In the genomic region with DNA sequence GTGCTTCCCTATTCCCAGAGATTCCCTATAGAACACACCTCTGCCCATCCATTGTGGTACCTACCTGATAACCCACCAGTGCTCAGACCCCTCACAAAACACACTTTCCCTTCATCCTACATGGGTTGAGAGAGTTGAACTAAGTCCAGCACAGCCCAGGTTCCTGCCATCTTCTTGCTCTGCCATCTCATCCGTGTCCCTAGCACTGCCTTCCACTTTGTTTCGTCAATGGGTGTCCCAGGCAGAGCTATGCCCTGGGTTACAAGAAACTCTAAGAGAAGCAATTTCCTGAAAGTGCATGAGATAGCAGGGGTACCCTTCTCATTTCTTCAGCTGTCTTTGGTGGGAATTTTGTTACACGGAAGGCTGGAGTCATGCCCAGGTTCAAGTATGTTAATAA, we compare ENCODE assay signal across 20 mouse cellular contexts. TPM values are rescaled to one million over a fixed set of nuclear protein-coding genes. Genes with fewer than 3 reads are reported as not detected.
A peak's percentile ranks its signal among the peaks of the same experiment; 100 is the strongest.
DNase-seq lines count a peak whose midpoint lies in the region; ATAC-seq and TF ChIP-seq lines count a peak whose summit lies in the region.
"Had no signal": no experiment of that assay in that cellular context is flagged by ENCODE, and none has a peak within 500 bp of the region (broad histone marks: within the 10 kb centered on the region; RNA-seq: fewer than 3 reads in every experiment).

No protein-coding gene starts in this region.

- H3K4me3 ChIP-seq in cerebellum, adult 2 months (replicated peaks; ENCODE audit: insufficient read depth, low read depth, low read length) = no peak overlapping the region
- H3K4me3 ChIP-seq in hindbrain, postnatal 0 days (ENCODE audit: low read length) = no peak overlapping the region
- H3K4me3 ChIP-seq in hindbrain, embryonic 10.5 days = no peak overlapping the region
- H3K4me3 ChIP-seq: hindbrain, embryonic 12.5 days; megakaryocyte, embryonic 14.5 days; myocyte had no signal

- peaks cover 36% of the 10 kb centered on the region for H3K4me1 ChIP-seq in cerebellum, adult 2 months (ENCODE audit: control insufficient read depth, insufficient read depth, low read length)
- H3K4me1 ChIP-seq in hindbrain, postnatal 0 days (ENCODE audit: insufficient read depth, low read length) = peaks cover 46% of the 10 kb centered on the region
- H3K4me1 ChIP-seq in hindbrain, embryonic 10.5 days (replicated peaks) = peaks cover 40% of the 10 kb centered on the region
- H3K4me1 ChIP-seq: megakaryocyte, embryonic 14.5 days had no signal

- no peak overlapping the region for H3K9ac ChIP-seq in hindbrain, postnatal 0 days (replicated peaks; ENCODE audit: low read length)
- H3K9ac ChIP-seq: hindbrain, embryonic 12.5 days; liver, postnatal 0 days had no signal

- no peak for TF ChIP-seq POLR2A in cerebellum, adult 2 months (IDR thresholded peaks at IDR 0.05; ENCODE audit: borderline replicate concordance, insufficient read depth, low read length)

- peak in 1 of 2 experiments; percentile 25 for DNase-seq in cerebellum, adult 2 months
- peak; percentile 73 for DNase-seq in heart, adult 11 months
- no peak for DNase-seq in heart, adult 9 months (ENCODE audit: low spot score in 2 of 2)
- no peak for DNase-seq in hindbrain, postnatal 0 days (ENCODE audit: low spot score)
- no peak for DNase-seq in hindbrain, embryonic 10.5 days (ENCODE audit: low spot score)
- peak; percentile 5 to 38 for DNase-seq in urinary bladder, postnatal 4 days (ENCODE audit: low spot score in 2 of 2)
- DNase-seq in urinary bladder, adult 2 months (ENCODE audit: low spot score) = no peak
- DNase-seq: adrenal gland, adult 2 months; kidney, adult 9 months; kidney, postnatal 4 days; liver; liver, postnatal 0 days; retina, postnatal 1 day; thymus, adult 2 months had no signal

- H3K27me3 ChIP-seq in cerebellum, adult 2 months (ENCODE audit: control insufficient read depth, insufficient read depth, low read length) = no peaks in the 10 kb centered on the region
- no peaks in the 10 kb centered on the region for H3K27me3 ChIP-seq in hindbrain, postnatal 0 days (ENCODE audit: insufficient read depth, low read length)
- H3K27me3 ChIP-seq in hindbrain, embryonic 10.5 days (ENCODE audit: insufficient read depth, poor library complexity, severe bottlenecking) = no peaks in the 10 kb centered on the region
- H3K27me3 ChIP-seq: hindbrain, embryonic 12.5 days; megakaryocyte, embryonic 14.5 days had no signal

- WGBS in cerebellum, adult 2 months = 74% methylated on average over 3 of the region's 3 CpGs
- WGBS in hindbrain, postnatal 0 days = 95% methylated on average over 3 of the region's 3 CpGs
- WGBS in hindbrain, embryonic 10.5 days = 93% methylated on average over 3 of the region's 3 CpGs

- H3K9me3 ChIP-seq in hindbrain, postnatal 0 days (ENCODE audit: low read length) = no peaks in the 10 kb centered on the region
- H3K9me3 ChIP-seq in hindbrain, embryonic 10.5 days = peaks cover 6% of the 10 kb centered on the region; the same call in 1 of the 2 replicates

- no peak for TF ChIP-seq CTCF in cerebellum, adult 2 months (IDR thresholded peaks at IDR 0.05; ENCODE audit: borderline replicate concordance, insufficient read depth, low read depth, low read length)
- TF ChIP-seq CTCF in hindbrain, postnatal 0 days (IDR thresholded peaks at IDR 0.05; ENCODE audit: low read depth) = no peak

- no peak overlapping the region for H3K4me2 ChIP-seq in hindbrain, postnatal 0 days (ENCODE audit: low read depth, low read length)
- H3K4me2 ChIP-seq: hindbrain, embryonic 12.5 days had no signal

- no peak for ATAC-seq in cerebellum, adult (ENCODE audit: insufficient number of reproducible peaks, low FRiP score, low TSS enrichment)
- ATAC-seq in hindbrain, postnatal 0 days = no peak

- H3K36me3 ChIP-seq in hindbrain, postnatal 0 days (ENCODE audit: insufficient read depth, low read length) = no peaks in the 10 kb centered on the region
- no peaks in the 10 kb centered on the region for H3K36me3 ChIP-seq in hindbrain, embryonic 10.5 days
- H3K36me3 ChIP-seq: hindbrain, embryonic 12.5 days had no signal

- H3K27ac ChIP-seq in cerebellum, adult 2 months (ENCODE audit: insufficient read depth, low read length) = peak overlapping the region; percentile 10; the same call in 1 of the 2 replicates
- H3K27ac ChIP-seq in hindbrain, postnatal 0 days = peak overlapping the region; percentile 88; the same call in 1 of the 2 replicates
- H3K27ac ChIP-seq in hindbrain, embryonic 10.5 days = no peak overlapping the region

RNA-seq across cellular contexts. Expression of gene Ces5a, which starts 33.0 kb away (rescaled TPM):
- polyA plus RNA-seq in cerebellum, adult 2 months (2012; rRNA removed) = 1.3 TPM in 2 replicates
- 0.43 and 3.5 TPM in 2 replicates for total RNA-seq in hindbrain, postnatal 0 days (2014; rRNA removed)
- 0.73 and 1.2 TPM in 2 replicates for polyA plus RNA-seq in hindbrain, postnatal 0 days (2015; fragmentation: Nextera tagmentation; extraction: Ambion mirVana)
- 0.12 and 0.21 TPM in 2 replicates for polyA plus RNA-seq in hindbrain, embryonic 10.5 days (2016; fragmentation: Nextera tagmentation; extraction: Ambion mirVana)
- polyA plus RNA-seq in urinary bladder, adult 2 months (2012; rRNA removed) = 0.07 TPM in 1 of 2 replicates, not detected in the other
- total RNA-seq: adrenal gland, adult 2 months; MEL had no signal
- polyA plus RNA-seq: adrenal gland, adult 2 months; intestine, embryonic 14.5 days; liver, postnatal 0 days had no signal

Comparison
In these comparisons a context has a peak if more than half of its experiments do, and no peak if none do; other contexts are left out.
1. DNase-seq: peak in heart, adult 11 months (single experiment) and urinary bladder, postnatal 4 days (2 of 2); none in heart, adult 9 months (0 of 2), hindbrain, postnatal 0 days (single experiment), hindbrain, embryonic 10.5 days (single experiment) and urinary bladder, adult 2 months (single experiment).